Mouse (Mus musculus) CD4-positive, CD25-positive, alpha-beta regulatory T cell, adult 4 months (primary cell): ENCODE results near the gene Dtx1. TPM values are rescaled to one million over a fixed set of nuclear protein-coding genes. Genes with fewer than 3 reads are reported as not detected.

Experiments
- ATAC-seq: one replicate; pipeline ENCODE4 v1.8.0; 2017
- polyA plus RNA-seq, 2 experiments: library from polyadenylated mRNA; unstranded; fragments of 100-300 nt; shearing (Covaris generic); gene quantifications; one replicate each; pipeline ENCODE4 v1.2.1; 2017

The Dtx1 gene
- polyA plus RNA-seq, 2 experiments from 2014 or later: 33.4 to 47.7 TPM

DNA sequence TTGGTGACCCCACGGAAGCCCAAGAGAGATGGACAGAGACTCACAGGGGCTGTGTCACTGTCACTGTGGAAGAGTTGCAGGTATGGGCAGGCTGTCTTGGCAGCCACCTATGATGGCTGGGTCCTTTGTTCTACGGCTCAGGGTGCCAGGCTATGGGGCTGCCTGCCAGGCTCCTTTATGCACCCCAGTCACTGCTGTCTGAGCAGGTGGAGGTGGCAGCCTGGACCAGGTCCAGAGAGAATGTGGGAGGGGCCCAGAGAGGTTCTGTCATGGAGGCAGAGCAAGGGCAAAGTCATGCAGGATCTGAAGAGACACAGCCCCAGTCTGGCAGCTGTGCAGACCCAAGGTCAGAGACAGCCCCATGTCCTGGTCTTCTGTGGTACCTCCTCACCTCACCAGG is 8.8 kb downstream of the Dtx1 start:
- no peak for ATAC-seq

DNA sequence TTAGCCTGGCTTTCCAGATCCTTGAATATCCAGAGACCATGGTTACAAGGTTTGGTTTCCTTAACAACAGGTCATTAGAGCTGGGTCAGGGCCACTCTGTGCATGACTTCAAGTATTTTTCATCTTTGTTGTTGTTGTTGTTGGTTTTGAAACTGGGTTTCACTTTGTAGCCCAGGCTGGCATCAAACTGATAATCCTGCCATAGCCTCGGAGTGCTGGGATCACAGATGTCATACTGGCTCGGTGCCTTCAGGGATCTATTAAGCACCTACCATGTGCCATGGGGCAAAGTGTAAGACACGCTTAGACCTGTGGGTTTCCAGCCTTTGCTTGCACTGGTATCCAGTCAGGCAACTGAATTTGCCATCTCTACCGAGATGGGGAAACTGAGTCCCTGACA is 9.3 kb downstream of the Dtx1 start:
- no peak for ATAC-seq

DNA sequence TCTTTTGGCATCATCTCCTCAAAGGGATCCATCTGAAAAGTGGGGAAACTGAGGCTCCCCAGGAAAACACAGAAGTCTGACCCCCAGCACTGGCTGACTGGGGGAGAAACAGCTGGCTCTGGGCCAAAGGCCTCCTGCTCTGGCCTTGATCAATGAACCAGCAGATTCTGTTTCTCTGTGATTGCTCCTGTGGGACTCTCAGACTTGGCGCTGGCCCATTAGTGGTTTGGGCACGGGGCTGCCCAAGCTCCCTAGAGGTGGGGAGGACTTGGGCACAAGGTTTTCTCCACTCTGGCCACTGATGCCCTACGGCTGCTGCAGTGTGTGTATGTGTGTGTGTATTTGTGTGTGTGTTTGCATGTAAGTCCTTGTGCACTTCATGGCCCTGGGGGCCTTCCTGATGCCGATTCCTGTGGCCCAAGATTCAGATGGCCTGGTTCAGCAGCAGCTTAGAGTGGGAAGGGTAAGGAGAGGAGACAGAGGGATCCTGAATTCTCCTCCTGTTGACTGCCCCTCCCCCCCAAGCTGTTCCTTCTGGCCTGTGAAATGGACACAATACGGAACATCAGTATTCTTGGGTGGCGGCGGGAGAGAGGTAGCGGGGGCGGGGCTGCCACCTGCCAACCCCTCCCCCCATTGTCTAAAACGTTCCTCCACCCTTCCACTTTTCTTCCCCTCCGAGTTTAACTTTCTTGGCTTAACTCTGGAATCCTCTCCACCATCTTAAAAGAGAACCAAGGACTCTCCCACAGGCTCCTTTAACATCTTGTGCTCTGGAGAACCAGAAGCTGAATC is 10.5 kb downstream of the Dtx1 start:
- ATAC-seq: no peak

DNA sequence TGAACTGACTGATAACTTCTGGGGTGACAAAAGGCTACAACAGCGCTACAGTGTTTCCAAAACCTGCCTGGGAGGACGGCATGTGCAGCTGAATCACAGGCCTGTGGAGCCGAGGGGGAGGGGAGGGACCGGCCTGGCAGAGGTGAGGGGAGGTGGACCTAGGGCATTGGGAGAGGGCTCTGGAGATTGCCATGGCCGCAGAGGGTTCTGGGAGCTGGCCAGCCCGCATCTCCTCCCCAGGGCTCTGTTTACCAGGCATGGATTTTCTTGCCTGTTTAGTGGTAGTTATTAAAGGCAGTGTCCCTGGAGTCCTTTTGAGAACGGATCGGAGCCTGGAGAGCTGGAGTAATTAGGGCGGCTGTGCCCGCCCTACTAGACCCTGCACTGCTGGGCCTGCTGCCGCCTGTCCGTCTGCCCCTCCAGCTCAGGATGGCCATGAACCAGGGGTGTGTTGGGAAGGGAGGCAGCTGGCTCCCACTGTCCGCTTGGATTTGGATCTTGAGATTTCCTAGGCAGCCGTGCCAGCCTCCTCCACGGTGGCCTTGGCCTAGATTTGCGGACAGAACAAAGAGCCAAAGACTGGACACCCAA is 12.8 kb downstream of the Dtx1 start:
- no peak for ATAC-seq

DNA sequence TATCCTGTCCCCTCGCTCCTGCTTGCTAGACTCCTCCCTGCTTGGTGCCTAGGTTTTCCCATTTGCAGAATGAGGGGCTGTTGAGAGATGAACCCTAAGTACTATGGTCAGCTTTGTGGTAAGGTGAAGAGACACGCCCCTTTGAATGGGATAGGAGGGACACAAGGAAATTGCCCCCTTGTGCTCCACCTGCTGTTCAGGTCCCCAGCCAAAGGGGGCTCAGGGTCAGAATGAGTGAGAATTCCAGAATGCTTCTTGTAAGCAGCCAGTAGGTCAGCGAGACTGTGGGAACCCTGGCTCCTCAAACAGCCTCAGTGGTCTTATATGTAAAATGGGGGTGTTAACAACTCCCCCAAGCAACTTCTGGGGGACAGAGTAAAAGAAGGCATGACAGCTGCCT is 13.5 kb downstream of the Dtx1 start:
- no peak for ATAC-seq

DNA sequence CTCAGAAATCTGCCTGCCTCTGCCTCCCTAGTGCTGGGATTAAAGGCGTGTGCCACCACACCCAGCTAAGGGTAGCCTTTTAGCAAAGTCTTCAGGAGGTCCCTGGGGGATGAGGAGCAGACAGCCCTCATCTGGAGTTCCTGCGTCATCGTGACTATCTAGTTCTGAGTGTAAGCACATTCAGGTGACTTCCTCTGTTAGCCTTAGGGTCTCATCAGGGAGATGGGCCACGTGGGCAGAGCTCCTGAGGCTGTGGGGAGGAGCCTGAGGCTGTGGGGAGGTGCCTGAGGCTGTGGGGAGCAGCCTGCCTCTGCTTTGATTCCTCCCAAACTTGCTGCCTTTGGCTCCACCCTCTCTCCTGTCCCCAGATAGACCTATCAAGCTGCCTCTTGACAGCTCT is 14.9 kb downstream of the Dtx1 start:
- ATAC-seq: peak; percentile 88

DNA sequence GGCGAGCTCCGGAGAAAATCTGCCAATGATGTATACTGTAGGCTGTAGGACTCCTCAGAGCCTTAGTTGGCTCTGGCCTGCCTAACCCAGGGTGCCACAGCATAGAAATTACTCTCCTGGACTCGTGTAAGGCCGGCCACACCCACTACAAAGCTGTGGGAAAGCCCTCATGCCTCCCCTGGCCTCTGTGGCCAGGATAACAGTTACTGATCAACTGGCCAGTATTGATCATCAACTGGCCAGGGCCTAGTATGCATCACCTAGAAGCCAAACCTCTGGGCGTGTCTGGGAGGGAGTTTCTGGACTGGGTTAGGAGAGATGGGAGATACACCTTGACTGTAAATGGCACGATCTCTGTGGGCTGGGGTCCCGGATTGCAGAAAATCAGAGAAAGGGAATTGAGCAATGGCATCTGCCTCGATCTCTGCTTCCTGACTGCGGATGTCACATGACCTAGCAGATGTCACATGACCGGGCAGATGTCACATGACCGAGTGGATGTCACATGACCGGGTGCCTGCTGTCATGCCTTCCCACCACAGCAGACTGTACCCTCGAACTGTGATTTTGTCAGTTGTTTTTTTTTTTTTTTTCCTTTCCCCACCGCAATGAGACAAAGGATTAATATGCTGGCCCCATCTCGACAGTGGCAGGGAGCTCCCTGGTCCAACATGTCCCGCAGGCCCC is 15.5 kb downstream of the Dtx1 start:
- ATAC-seq: peak; percentile 20

DNA sequence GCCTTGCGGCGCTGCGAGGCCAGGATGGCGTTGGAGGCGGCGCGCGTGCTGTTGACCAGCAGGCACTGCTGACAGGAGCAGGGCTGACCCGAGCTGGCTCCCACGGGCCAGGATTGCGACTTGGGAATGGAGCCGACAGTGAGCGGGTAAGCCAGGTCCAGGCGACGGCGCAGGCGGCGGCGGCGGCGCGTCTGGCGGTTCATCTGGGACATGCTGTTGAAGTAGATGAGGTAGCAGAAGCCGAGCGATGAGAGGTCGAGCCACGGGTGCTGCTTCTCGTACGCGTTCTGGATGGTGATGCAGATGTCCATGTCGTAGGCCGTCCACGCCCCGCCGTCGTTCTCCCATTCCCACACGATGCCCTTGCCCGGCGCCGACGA is 17.0 kb downstream of the Dtx1 start:
- ATAC-seq: no peak

DNA sequence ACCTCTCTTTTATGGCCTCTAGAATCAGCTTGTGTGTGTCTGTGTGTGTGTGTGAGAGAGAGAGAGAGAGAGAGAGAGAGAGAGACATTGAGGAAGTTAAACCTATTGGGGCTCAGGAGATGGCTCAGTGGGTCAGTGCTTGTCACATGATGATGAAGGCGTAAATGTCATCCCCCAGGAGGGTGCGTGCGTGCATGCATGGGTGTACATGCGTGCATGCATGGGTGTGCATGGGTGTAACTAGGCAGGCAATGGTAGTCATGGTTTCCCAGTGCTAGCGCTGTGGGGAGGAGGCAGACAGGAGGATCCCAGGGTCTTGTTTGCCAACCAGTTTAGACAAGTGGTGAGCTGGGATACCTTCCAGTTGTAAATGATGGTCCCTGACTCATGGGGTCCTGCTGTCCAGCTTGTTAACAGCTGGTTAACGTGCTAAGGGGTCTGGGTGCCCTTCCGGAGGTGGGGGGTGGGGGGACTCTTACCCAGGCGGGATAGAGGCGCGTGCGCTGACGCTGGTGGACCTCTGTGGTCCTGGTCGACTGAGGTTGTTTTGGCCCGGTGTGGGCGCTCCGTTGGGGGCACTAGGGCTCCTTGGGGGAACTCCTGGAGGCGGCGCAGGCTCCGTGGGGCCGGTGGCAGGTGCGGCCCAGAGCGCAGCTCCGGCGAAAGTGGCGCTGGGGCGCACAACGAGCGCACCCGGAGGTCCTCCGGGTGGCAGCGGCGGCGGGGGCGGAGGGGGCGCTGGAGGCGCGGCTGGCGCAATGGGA is 17.6 kb downstream of the Dtx1 start:
- no peak for ATAC-seq

DNA sequence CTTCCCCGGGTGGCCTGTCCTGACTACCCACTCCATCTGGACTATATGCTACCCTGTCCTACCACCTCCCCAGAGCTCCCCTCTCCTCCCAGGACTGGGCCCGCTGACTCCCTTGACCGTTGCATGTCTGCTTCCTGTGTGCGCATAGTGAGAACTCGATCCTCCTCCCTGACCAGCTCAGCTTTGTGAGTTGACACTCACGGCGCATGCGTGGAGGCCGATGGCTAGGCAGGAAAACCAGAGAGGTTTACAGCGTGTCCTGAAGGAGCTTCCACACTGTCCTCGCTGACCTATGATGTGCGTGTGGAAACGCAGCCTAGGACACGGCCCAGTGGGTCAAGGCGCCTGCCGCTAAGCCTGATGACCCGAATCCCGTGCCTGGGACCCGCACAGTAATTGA is 19.7 kb downstream of the Dtx1 start:
- ATAC-seq: no peak

DNA sequence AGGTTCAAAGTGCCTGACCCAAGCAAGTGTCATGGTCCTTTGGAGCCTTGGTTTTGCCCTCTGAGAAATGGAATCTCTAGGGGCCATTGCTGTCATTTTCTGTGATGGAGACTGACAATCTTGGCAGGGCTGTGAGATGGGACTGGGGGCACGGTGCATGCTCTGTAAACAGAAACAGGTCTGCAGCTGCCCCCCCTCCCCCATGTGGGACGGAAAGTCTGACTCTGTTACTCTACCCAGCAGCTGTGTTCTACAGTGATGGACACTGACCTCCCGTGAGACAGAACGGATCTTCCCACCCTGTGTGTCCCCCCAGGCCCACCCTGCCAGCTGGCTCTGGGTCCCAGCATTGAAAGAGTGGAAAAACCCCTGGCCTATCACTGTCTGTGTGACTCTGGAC is 21.3 kb downstream of the Dtx1 start:
- ATAC-seq: no peak

DNA sequence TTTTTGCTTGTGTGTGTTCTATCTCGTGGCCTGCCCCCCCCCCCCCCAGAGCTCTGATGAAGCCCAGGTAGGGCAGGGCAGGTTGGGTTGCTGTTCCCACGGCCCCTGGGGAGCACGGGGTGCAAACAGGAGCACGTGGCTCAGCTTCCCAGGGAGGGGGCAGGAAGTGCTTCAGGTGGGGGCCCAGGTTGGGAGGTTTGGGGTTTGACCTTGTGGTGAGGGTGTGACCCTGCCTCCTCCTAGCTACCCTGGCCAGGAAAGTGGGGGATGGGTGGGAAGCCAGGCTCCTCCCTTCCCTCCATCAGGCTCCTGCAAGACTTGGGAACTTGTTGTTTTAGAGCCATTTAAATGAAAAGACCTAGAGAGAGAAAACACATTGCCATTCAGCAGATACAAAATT is 23.3 kb downstream of the Dtx1 start:
- ATAC-seq: peak; percentile 39

DNA sequence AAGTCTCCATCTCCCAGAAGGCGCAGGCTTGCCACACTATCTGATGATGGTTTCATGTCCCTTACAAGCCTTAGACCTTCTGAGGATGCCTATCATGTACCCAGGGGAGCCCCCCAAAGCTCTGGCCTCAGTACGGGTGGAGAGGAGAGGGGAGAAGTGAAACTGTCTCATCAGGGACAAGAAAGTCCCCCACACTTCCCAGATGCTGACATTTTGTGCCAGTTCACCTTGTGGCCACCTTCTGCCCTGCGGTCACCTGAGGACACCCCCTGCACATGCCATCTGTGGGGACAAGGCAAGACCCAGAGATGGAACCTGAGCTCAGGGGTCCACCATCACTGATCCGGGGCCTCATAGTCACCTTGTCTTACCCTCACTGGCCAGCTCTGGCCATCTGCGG is 23.8 kb downstream of the Dtx1 start:
- ATAC-seq: no peak

DNA sequence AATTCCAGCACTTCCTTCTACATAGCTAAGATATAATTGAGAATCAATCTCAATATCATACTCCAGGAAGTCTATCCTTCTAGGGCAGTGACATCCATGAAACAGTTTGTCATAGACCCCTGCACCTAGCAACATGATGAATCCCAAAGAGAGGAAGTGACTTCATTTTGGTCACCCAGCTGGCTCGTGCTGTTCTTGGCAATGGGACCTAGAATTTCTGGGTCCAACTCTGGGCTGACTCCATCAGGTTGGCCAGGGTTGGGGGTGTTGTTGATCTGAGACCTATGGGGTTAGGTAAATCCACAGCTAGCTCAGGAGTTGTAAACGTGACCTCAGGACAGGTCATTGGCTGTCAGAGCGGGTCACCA is 24.3 kb downstream of the Dtx1 start:
- ATAC-seq: no peak

DNA sequence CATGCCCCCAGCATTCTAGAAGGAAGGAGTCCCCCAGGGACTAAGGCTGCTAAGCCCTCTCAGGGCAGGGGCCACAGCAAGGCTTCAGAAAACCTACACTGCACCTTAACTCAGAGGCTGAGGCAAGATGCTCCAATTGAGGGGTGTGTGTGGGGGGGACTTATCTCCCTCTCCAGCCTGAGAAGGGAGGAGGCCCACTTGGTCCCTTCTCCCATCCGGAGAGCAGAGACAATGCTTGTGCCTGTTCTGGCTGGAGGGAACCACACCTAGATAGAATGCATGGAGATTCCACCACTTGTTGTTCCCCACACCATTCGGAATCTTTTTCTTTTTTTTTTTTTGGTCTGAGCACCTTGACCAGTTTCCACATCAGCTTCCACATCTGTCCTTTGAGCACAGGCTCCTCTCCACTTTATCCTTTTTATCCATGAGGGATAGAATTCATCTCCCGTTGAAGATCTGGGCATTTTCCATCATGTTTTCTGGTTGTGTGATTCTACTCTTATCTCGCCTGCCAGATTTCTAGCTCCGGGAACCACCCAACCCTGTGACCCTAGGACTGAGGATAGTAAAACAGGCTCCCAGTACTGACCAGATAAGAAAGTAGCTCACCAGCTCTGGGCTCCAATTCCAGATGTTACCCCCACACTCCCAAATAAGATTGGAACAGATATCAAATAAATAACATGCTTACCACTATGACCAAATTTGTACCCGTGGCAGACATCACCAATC is 24.8 kb downstream of the Dtx1 start:
- ATAC-seq: no peak

DNA sequence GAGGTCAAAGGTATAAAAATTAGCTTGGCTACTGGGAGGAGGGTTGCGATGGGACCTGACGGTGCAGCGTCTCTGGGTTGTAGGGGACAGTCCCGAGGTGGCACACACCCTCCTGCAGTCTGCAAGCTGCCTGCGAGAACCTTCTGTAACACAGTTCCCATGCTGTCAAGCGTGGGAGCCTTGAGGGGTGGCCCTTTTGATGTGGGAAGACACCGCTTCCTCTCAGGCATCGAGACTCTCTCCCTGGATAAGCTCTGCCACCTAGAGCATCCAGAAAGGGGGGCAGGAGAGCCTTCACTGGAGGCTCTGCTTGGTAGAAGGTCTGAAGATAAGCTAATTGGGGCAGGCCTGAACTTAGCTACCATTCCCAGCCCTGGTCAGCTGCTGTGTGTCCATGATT is 26.0 kb downstream of the Dtx1 start:
- peak; percentile 87 for ATAC-seq

DNA sequence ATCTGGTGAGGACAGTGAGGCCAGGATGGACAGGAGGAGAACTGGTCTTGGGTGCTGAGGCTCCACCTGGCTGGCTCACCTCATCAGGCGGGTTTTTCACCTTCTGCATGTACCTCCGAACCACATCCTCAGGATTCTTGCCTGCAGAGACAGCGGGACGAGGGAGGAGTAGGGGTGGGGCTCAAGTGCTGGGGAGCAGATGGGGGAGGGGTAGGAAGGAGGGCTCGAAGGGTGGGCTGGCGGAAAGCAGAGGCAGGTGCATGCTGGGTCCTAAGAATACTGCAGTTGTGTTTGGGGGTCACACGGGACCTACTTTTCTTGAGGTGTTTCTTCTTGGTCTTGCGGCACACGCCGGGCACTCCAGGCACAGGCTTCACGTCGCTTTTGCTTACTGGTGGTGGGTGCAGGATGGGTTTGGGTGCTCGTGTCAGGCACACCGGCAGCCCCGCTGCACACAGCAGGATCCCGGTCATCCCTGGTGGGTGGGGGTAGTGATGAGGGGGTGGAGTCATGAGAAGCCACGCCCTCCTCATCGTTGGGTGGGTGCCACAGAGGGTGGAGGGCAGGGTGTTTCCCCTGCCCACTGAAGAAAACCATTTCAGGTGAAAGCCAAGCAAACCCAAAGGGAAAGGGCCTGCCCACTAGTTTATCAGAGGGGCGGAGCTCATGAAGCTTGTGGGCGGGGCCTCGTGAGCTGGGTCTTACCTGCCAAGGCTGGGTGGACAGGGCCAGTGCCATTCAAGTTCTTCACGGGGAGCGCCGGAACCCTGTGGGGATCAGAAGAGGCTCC is 28.6 kb downstream of the Dtx1 start:
- ATAC-seq: no peak

DNA sequence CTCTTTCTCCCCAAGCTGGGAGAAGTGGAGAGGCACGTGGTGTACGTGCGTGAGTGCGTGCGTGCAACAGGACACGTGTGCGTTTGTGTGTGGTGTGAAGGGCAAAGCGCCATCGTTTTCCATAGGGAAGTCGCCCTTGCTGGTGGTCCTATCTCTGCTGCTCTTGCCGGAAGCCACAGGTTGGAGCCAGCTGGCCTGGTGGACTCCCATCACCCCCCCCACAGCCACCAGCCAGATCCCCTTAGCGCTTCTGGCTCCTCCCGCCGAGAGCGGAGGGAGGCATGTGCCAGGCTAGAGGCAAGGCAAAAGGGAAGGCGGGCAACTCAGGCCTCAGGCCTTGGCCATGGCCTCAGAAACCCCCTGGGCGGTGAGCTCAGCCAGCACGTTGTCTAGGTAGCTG is 30.8 kb downstream of the Dtx1 start:
- no peak for ATAC-seq

DNA sequence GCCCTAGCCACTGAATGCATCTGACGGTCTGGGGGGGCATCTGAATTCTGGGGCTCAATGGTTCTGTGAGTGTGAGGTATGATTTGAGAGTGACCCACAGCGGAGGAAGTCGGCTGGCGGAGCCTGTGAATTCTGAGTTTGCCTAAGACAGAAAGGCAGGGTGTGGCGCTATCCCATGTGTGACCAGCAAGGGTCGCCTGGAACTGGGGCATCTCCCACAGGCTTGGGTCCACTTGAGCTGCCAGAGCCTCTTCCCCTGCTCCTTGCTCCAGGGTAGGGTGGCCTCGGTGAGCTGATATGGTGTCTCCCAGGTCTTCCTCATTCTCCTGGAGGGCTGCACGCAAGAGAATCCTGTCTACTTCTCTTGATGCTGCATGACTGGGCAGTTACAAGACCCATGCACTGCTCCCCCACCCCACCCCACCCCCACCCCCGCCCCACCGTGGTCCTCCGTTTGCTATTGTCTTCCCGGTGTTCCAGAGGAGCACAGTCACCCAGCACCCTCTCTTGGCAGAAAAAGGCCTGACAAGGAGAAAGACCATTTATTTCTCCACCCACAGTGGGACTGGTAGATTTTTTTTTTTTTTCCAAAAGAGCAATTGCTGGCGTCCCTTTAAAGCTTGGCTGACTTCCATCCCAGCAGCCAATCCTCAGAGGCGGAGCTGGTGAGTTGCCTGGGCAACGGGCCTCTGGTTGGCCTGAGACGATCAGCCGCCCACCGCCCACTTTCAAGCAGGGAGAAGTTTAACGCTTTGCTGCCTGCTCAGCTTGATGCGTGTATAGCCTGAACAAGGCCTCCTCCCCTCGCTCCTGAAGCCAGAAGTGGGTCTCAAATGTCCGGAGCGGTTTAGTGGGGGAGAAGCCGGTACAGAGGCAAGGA is 31.8 kb downstream of the Dtx1 start:
- ATAC-seq: peak; percentile 32

DNA sequence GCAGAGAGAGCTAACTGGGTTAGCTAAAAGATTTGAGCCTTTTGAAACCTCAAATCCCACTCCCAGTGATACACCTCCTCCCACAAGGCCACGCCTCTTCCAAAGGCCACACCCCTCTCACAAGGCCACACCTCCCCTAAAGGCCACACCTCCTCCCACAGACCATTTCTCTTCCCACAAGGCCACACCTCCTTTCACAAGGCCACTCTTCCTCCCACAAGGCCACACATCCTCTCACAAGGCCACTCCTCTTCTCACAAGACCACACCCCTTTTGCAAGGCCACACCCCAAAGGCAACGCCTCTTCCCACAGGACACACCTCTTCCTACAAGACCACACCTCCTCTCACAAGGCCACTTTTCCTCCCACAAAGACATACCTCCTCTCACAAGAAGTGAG is 34.2 kb downstream of the Dtx1 start:
- ATAC-seq: peak; percentile 62
